Mouse (Mus musculus): ENCODE results near the gene Gm26938.

- TF ChIP-seq POLR2A (IDR thresholded peaks at IDR 0.05; ENCODE audit: borderline replicate concordance, low read depth, low read length) = no peak
- no peak for TF ChIP-seq CTCF (IDR thresholded peaks at IDR 0.05; ENCODE audit: low read depth, low read length)
These were observed 36.6 kb upstream of the Gm26938 start for GRCm38 (mm10) chr5:139862759-139863158.

Data from bone marrow macrophage, adult 2 months (primary cell).